Mouse (Mus musculus): ENCODE measurements around the gene Tmem206.

DNA sequence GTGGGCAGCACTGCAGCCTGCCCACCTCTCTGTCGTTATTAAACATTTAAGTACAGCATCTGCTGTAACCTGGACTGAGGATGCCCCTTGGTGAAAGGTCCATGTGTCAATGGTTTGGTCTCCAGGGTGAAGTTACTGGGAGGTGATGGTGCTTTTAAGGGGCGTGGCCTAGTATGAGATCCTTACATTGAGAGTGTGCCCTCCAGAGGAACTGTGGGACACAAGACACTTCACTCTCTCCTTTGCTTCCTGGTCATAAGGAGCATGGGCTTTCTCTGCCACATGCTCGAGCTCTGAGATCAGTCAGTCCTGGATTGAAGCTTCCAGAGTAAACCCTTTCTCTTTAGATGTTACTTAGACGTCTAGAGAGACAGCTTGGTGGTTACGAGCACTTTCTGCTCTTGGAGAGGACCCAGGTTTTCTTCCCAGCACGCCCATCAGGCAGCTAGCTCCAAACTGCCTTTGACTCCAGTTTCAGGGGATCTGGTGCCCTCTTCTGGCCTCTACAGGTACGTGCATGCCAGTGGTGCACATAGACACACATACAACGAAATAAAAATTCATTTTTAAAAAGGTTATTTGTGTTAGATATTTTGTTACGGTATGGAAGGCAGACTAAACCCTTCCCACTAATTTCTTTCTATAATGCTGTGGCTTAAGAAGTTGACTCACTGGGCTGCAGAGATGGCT lies 17.8 kb upstream of the Tmem206 start:
- TF ChIP-seq CTCF (IDR thresholded peaks at IDR 0.05; ENCODE audit: low read depth, low read length), result no peak
- TF ChIP-seq GATA1 (IDR thresholded peaks at IDR 0.05; ENCODE audit: borderline replicate concordance, low read length), result no peak
